Mouse (Mus musculus): Measurements from ENCODE around the gene Trim68. TPM values are rescaled to one million over a fixed set of nuclear protein-coding genes. Genes with fewer than 3 reads are reported as not detected.

Trim68 gene
- 6.2 and 8.5 TPM in 2 replicates for polyA plus RNA-seq (2015; fragmentation: Nextera tagmentation; extraction: Ambion mirVana)

DNA sequence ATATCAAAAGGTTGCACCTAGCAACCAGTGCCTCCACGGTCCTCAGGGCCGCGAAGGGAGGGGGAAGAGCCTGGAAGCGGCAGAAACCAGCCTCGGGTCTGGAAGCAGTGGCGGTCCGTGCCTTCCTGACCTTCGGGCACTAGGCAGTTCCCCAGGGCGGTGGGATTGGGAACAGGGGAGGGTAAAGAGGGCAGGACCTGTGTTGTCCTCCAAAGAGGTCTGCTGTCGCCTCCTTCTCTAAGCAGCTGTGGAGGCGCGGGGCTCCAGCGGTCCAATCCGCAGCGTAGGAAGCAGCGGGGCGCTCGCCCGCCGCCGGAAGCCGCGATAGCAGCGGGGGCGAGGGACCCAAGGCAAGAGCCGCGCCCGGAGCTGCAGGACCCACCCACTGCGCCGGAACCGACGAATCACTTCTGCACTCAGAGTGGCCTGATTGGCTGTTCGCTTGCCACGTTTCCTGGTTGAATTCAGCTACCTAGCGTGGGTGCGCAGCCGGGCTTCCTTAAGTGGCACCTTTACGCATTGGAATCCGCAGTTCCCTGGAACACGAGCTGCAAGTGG lies at the start of gene Trim68:
Trim68 (minus strand) TSS at position 384 of the 558 bp plus-strand sequence.
- Histone ChIP-seq H3K4me3 (peak within 1 kb of the TSS; percentile 59), H3K4me1 (peaks cover 6% of the 10 kb centered on the region), H3K27ac (peak within 1 kb of the TSS; percentile 77), H3K9ac (peak within 1 kb of the TSS; percentile 66), H3K27me3 (replicated peaks) (no peaks in the 10 kb centered on the region), H3K36me3 (replicated peaks) (no peaks in the 10 kb centered on the region), H3K4me2 (peak within 1 kb of the TSS; percentile 71), H3K9me3 (no peaks in the 10 kb centered on the region)
- peak; percentile 100 for ATAC-seq (replicated peaks)
- WGBS: 0% methylated on average over 40 of the region's 40 CpGs

DNA sequence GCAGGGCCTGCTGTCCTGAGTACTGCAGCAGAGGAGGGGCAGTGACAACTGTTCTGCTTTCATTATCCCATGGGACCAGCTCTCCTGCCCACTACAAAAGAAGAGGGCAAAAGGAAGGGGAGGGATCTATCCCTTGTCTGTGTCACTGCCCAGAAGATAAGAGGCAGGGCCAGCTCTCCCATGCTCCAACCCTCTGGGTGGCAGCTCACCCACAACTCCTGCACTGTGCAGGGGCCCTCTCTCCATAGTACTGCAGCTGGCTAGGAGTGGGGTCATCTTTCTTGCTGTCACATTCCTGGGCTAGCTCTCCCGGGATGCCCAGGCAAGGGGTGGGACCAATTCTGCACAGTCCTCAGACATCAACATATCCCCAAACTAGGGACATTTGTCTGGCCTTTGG lies 46.7 kb upstream of the Trim68 start:
- no peak for ATAC-seq (replicated peaks)
- no peak overlapping the region for H3K9ac ChIP-seq
- no peaks in the 10 kb centered on the region for H3K4me1 ChIP-seq
- no peaks in the 10 kb centered on the region for H3K9me3 ChIP-seq
- H3K36me3 ChIP-seq (replicated peaks): no peaks in the 10 kb centered on the region
- 79% methylated on average over 1 of the region's 1 CpGs for WGBS
- no peak overlapping the region for H3K27ac ChIP-seq
- no peaks in the 10 kb centered on the region for H3K27me3 ChIP-seq (replicated peaks)
- H3K4me2 ChIP-seq: no peak overlapping the region
- no peak overlapping the region for H3K4me3 ChIP-seq

GRCm38 (mm10) chr7:102727391-102727790 lies 40.3 kb upstream of the Trim68 start, which contains the start of gene Olfr559:
TSS of gene Olfr559 (minus strand) at chr7:102727491.
- Histone ChIP-seq H3K27me3 (replicated peaks) (no peaks in the 10 kb centered on the region), H3K9ac (no peak within 1 kb of the TSS), H3K4me3 (no peak within 1 kb of the TSS), H3K4me1 (no peaks in the 10 kb centered on the region), H3K9me3 (no peaks in the 10 kb centered on the region), H3K27ac (no peak within 1 kb of the TSS), H3K36me3 (replicated peaks) (no peaks in the 10 kb centered on the region), H3K4me2 (no peak within 1 kb of the TSS)
- ATAC-seq (replicated peaks): no peak

- Histone ChIP-seq H3K27me3 (replicated peaks) (no peaks in the 10 kb centered on the region), H3K4me1 (no peaks in the 10 kb centered on the region), H3K4me2 (no peak within 1 kb of the TSS), H3K9me3 (no peaks in the 10 kb centered on the region), H3K36me3 (replicated peaks) (no peaks in the 10 kb centered on the region), H3K27ac (no peak within 1 kb of the TSS), H3K9ac (no peak within 1 kb of the TSS), H3K4me3 (no peak within 1 kb of the TSS)
- 38% methylated on average over 1 of the region's 1 CpGs for WGBS
- ATAC-seq (replicated peaks): no peak
Observed at GRCm38 (mm10) chr7:102718970-102719369, 31.8 kb upstream of the Trim68 start, which contains the start of gene Olfr33. TSS of gene Olfr33 (minus strand) at chr7:102719070.

GRCm38 (mm10) chr7:102701915-102702314 lies 14.8 kb upstream of the Trim68 start, which contains the start of gene Olfr558:
TSS of gene Olfr558 (plus strand) at chr7:102702215.
- Histone ChIP-seq H3K9ac (no peak within 1 kb of the TSS), H3K4me2 (no peak within 1 kb of the TSS), H3K27ac (no peak within 1 kb of the TSS), H3K27me3 (replicated peaks) (no peaks in the 10 kb centered on the region), H3K4me3 (no peak within 1 kb of the TSS), H3K9me3 (no peaks in the 10 kb centered on the region), H3K4me1 (no peaks in the 10 kb centered on the region), H3K36me3 (replicated peaks) (no peaks in the 10 kb centered on the region)
- ATAC-seq (replicated peaks): no peak

DNA sequence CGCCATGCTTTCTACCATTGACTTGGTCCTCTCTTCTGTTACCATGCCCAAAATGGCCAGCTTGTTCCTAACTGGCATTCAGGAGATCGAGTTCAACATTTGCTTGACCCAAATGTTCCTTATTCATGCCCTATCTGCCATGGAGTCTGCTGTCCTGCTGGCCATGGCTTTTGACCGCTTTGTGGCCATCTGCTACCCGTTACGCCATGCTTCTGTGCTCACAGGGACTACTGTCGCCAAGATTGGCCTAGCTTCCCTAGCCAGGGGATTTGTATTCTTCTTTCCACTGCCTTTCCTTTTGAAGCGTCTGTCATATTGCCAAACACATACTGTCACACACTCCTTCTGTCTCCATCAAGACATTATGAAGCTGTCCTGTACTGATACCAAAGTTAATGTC lies 11.3 kb upstream of the Trim68 start:
- H3K9me3 ChIP-seq: no peaks in the 10 kb centered on the region
- H3K36me3 ChIP-seq (replicated peaks): no peaks in the 10 kb centered on the region
- H3K27me3 ChIP-seq (replicated peaks): no peaks in the 10 kb centered on the region
- 87% methylated on average over 7 of the region's 7 CpGs for WGBS
- no peak overlapping the region for H3K4me3 ChIP-seq
- no peaks in the 10 kb centered on the region for H3K4me1 ChIP-seq
- H3K4me2 ChIP-seq: no peak overlapping the region
- H3K9ac ChIP-seq: no peak overlapping the region
- ATAC-seq (replicated peaks): no peak
- no peak overlapping the region for H3K27ac ChIP-seq

- Histone ChIP-seq H3K4me3 (no peak within 1 kb of the TSS), H3K4me2 (no peak within 1 kb of the TSS), H3K9me3 (no peaks in the 10 kb centered on the region), H3K27me3 (replicated peaks) (no peaks in the 10 kb centered on the region), H3K4me1 (no peaks in the 10 kb centered on the region), H3K9ac (no peak within 1 kb of the TSS), H3K36me3 (replicated peaks) (no peaks in the 10 kb centered on the region), H3K27ac (no peak within 1 kb of the TSS)
- 81% methylated on average over 5 of the region's 5 CpGs for WGBS
- ATAC-seq (replicated peaks): no peak
Observed at GRCm38 (mm10) chr7:102695358-102696125, 8.4 kb upstream of the Trim68 start, which contains the start of gene Olfr557. TSS of gene Olfr557 (plus strand) at chr7:102695910.

DNA sequence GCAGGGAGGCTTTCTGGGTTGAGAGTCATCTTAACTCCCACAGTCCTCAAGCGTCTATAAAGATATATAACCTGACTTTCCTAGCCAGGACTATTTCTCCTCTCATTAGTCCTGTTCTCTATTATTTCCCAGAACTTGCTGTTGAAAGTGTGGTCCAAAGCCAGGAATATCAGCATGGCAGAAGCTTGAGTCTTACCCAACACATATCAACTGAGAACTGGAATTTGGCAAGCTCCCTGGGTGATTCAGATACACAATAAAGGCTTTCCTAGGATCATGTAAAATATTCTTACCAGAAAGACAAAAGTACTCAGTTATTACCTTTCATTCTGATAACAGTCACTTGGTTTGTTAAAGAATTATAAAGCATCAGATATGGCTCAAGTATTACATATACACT lies 5.2 kb downstream of the Trim68 start:
- 91% methylated on average over 1 of the region's 1 CpGs for WGBS
- Histone ChIP-seq H3K27ac (no peak overlapping the region), H3K4me3 (no peak overlapping the region), H3K4me2 (no peak overlapping the region), H3K27me3 (replicated peaks) (no peaks in the 10 kb centered on the region), H3K4me1 (no peaks in the 10 kb centered on the region), H3K36me3 (replicated peaks) (no peaks in the 10 kb centered on the region), H3K9ac (no peak overlapping the region), H3K9me3 (no peaks in the 10 kb centered on the region)
- no peak for ATAC-seq (replicated peaks)

- ATAC-seq (replicated peaks): no peak
Observed at GRCm38 (mm10) chr7:102676225-102676624, 10.9 kb downstream of the Trim68 start.

GRCm38 (mm10) chr7:102665378-102665777 lies 21.7 kb downstream of the Trim68 start:
- Histone ChIP-seq H3K9me3 (no peaks in the 10 kb centered on the region), H3K9ac (no peak overlapping the region), H3K4me1 (no peaks in the 10 kb centered on the region), H3K4me2 (no peak overlapping the region), H3K27me3 (replicated peaks) (no peaks in the 10 kb centered on the region), H3K4me3 (no peak overlapping the region), H3K36me3 (replicated peaks) (no peaks in the 10 kb centered on the region), H3K27ac (no peak overlapping the region)
- ATAC-seq (replicated peaks): no peak
- 31% methylated on average over 2 of the region's 2 CpGs for WGBS

More at GRCm38 (mm10) chr7:102676225-102676624, 10.9 kb downstream of the Trim68 start:
- no peak overlapping the region for H3K9ac ChIP-seq
- H3K9me3 ChIP-seq: no peaks in the 10 kb centered on the region
- H3K4me2 ChIP-seq: no peak overlapping the region
- no peaks in the 10 kb centered on the region for H3K27me3 ChIP-seq (replicated peaks)
- no peak overlapping the region for H3K4me3 ChIP-seq
- 71% methylated on average over 2 of the region's 2 CpGs for WGBS
- H3K4me1 ChIP-seq: no peaks in the 10 kb centered on the region
- H3K27ac ChIP-seq: no peak overlapping the region
- H3K36me3 ChIP-seq (replicated peaks): no peaks in the 10 kb centered on the region

GRCm38 (mm10) chr7:102664599-102664998 lies 22.5 kb downstream of the Trim68 start, which contains the start of gene Olfr556:
TSS of gene Olfr556 (plus strand) at chr7:102664899.
- Histone ChIP-seq H3K4me2 (no peak within 1 kb of the TSS), H3K9me3 (no peaks in the 10 kb centered on the region), H3K4me1 (no peaks in the 10 kb centered on the region), H3K27ac (no peak within 1 kb of the TSS), H3K4me3 (no peak within 1 kb of the TSS), H3K9ac (no peak within 1 kb of the TSS), H3K36me3 (replicated peaks) (no peaks in the 10 kb centered on the region), H3K27me3 (replicated peaks) (no peaks in the 10 kb centered on the region)
- ATAC-seq (replicated peaks): no peak
- 43% methylated on average over 3 of the region's 3 CpGs for WGBS

DNA sequence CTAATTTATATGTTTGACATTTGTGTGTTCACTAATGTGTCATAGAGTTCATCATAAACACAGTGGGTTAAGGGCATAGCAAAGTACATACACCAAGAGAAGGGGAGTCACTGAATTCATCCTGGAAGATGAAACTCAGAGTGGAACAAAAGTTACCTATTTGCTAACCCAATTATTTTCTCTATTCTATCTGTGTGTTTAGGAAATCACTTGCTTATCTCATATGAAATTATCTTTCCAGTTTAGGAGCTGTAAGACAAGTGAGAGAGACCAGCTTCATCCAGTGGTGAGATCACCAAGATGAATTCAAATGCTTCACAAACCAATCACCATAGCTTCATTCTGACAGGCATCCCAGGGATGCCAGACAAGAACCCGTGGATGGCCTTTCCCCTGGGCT lies 28.6 kb downstream of the Trim68 start, which contains the start of gene Olfr555:
Olfr555 (plus strand) TSS at position 301 of the 400 bp plus-strand sequence.
- whole genome bisulfite sequencing: 78% methylated on average over 1 of the region's 1 CpGs
- H3K27ac ChIP-seq: no peak within 1 kb of the TSS
- ATAC-seq (replicated peaks): no peak
- H3K36me3 ChIP-seq (replicated peaks): no peaks in the 10 kb centered on the region
- H3K4me2 ChIP-seq: no peak within 1 kb of the TSS
- no peaks in the 10 kb centered on the region for H3K9me3 ChIP-seq
- H3K27me3 ChIP-seq (replicated peaks): no peaks in the 10 kb centered on the region
- no peak within 1 kb of the TSS for H3K4me3 ChIP-seq
- H3K9ac ChIP-seq: no peak within 1 kb of the TSS
- no peaks in the 10 kb centered on the region for H3K4me1 ChIP-seq

All from midbrain, embryonic 15.5 days (tissue).